Mouse (Mus musculus): ENCODE data around the gene Acsbg2. TPM values are rescaled to one million over a fixed set of nuclear protein-coding genes. Genes with fewer than 3 reads are reported as not detected.

The Acsbg2 gene
- polyA plus RNA-seq, 1 experiment from 2014 or later = not detected

- H3K4me3 ChIP-seq = no peak overlapping the region
- H3K4me1 ChIP-seq (replicated peaks) = no peaks in the 10 kb centered on the region
- no peaks in the 10 kb centered on the region for H3K27me3 ChIP-seq
- ATAC-seq (replicated peaks; ENCODE audit: insufficient number of reproducible peaks, insufficient read depth, low FRiP score, low read depth) = no peak
- H3K9ac ChIP-seq = no peak overlapping the region
- no peaks in the 10 kb centered on the region for H3K9me3 ChIP-seq (replicated peaks)
- H3K4me2 ChIP-seq = no peak overlapping the region
- WGBS = 49% methylated on average over 15 of the region's 15 CpGs
- H3K27ac ChIP-seq = no peak overlapping the region
- H3K36me3 ChIP-seq = no peaks in the 10 kb centered on the region
Measured at GRCm38 (mm10) chr17:56870287-56870953, 3.8 kb downstream of the Acsbg2 start.

- Histone ChIP-seq H3K27ac (no peak overlapping the region), H3K4me1 (replicated peaks) (no peaks in the 10 kb centered on the region), H3K36me3 (no peaks in the 10 kb centered on the region), H3K9me3 (replicated peaks) (no peaks in the 10 kb centered on the region), H3K27me3 (no peaks in the 10 kb centered on the region), H3K4me3 (no peak overlapping the region), H3K9ac (no peak overlapping the region), H3K4me2 (no peak overlapping the region)
- 80% methylated on average over 9 of the region's 9 CpGs for WGBS
- ATAC-seq (replicated peaks; ENCODE audit: insufficient number of reproducible peaks, insufficient read depth, low FRiP score, low read depth) = no peak
Measured at GRCm38 (mm10) chr17:56869481-56869977, 4.7 kb downstream of the Acsbg2 start.

- H3K4me3 ChIP-seq = no peak overlapping the region
- WGBS = 78% methylated on average over 7 of the region's 7 CpGs
- no peak overlapping the region for H3K27ac ChIP-seq
- H3K4me2 ChIP-seq = no peak overlapping the region
- H3K4me1 ChIP-seq (replicated peaks) = no peaks in the 10 kb centered on the region
- no peaks in the 10 kb centered on the region for H3K27me3 ChIP-seq
- no peaks in the 10 kb centered on the region for H3K9me3 ChIP-seq (replicated peaks)
- H3K36me3 ChIP-seq = no peaks in the 10 kb centered on the region
- H3K9ac ChIP-seq = no peak overlapping the region
- ATAC-seq (replicated peaks; ENCODE audit: insufficient number of reproducible peaks, insufficient read depth, low FRiP score, low read depth) = no peak
Measured at GRCm38 (mm10) chr17:56866071-56866470, 8.2 kb downstream of the Acsbg2 start.

GRCm38 (mm10) chr17:56861197-56861596 is 13.1 kb downstream of the Acsbg2 start:
- no peak overlapping the region for H3K4me2 ChIP-seq
- peaks cover 14% of the 10 kb centered on the region for H3K4me1 ChIP-seq (replicated peaks)
- H3K9ac ChIP-seq = no peak overlapping the region
- no peak for ATAC-seq (replicated peaks; ENCODE audit: insufficient number of reproducible peaks, insufficient read depth, low FRiP score, low read depth)
- no peaks in the 10 kb centered on the region for H3K27me3 ChIP-seq
- 43% methylated on average over 3 of the region's 3 CpGs for WGBS
- H3K27ac ChIP-seq = no peak overlapping the region
- H3K9me3 ChIP-seq (replicated peaks) = no peaks in the 10 kb centered on the region
- H3K36me3 ChIP-seq = no peaks in the 10 kb centered on the region
- H3K4me3 ChIP-seq = no peak overlapping the region

GRCm38 (mm10) chr17:56858922-56859321 is 15.3 kb downstream of the Acsbg2 start:
- 24% methylated on average over 7 of the region's 7 CpGs for WGBS
- H3K4me3 ChIP-seq = no peak overlapping the region
- H3K27me3 ChIP-seq = no peaks in the 10 kb centered on the region
- H3K9ac ChIP-seq = no peak overlapping the region
- peak; percentile 79 for ATAC-seq (replicated peaks; ENCODE audit: insufficient number of reproducible peaks, insufficient read depth, low FRiP score, low read depth)
- H3K27ac ChIP-seq = peak overlapping the region; percentile 77
- peaks cover 14% of the 10 kb centered on the region for H3K4me1 ChIP-seq (replicated peaks)
- peak overlapping the region; percentile 11; the same call in 1 of the 2 replicates for H3K4me2 ChIP-seq
- no peaks in the 10 kb centered on the region for H3K9me3 ChIP-seq (replicated peaks)
- H3K36me3 ChIP-seq = no peaks in the 10 kb centered on the region

GRCm38 (mm10) chr17:56858216-56858615 is 16.0 kb downstream of the Acsbg2 start:
- Histone ChIP-seq H3K4me2 (no peak overlapping the region), H3K27me3 (no peaks in the 10 kb centered on the region), H3K9ac (no peak overlapping the region), H3K4me1 (replicated peaks) (peaks cover 14% of the 10 kb centered on the region), H3K36me3 (no peaks in the 10 kb centered on the region), H3K9me3 (replicated peaks) (no peaks in the 10 kb centered on the region), H3K4me3 (no peak overlapping the region), H3K27ac (peak overlapping the region; percentile 77)
- WGBS = 45% methylated on average over 4 of the region's 4 CpGs
- no peak for ATAC-seq (replicated peaks; ENCODE audit: insufficient number of reproducible peaks, insufficient read depth, low FRiP score, low read depth)

GRCm38 (mm10) chr17:56855421-56855820 is 18.8 kb downstream of the Acsbg2 start:
- Histone ChIP-seq H3K9ac (no peak overlapping the region), H3K4me2 (no peak overlapping the region), H3K36me3 (no peaks in the 10 kb centered on the region), H3K27ac (no peak overlapping the region), H3K4me3 (no peak overlapping the region), H3K9me3 (replicated peaks) (no peaks in the 10 kb centered on the region), H3K4me1 (replicated peaks) (peaks cover 14% of the 10 kb centered on the region), H3K27me3 (no peaks in the 10 kb centered on the region)
- no peak for ATAC-seq (replicated peaks; ENCODE audit: insufficient number of reproducible peaks, insufficient read depth, low FRiP score, low read depth)
- WGBS = 65% methylated on average over 3 of the region's 3 CpGs

GRCm38 (mm10) chr17:56851167-56851566 is 23.1 kb downstream of the Acsbg2 start:
- Histone ChIP-seq H3K9me3 (replicated peaks) (no peaks in the 10 kb centered on the region), H3K4me3 (no peak overlapping the region), H3K9ac (no peak overlapping the region), H3K27ac (no peak overlapping the region), H3K4me2 (no peak overlapping the region), H3K27me3 (no peaks in the 10 kb centered on the region), H3K4me1 (replicated peaks) (no peaks in the 10 kb centered on the region), H3K36me3 (no peaks in the 10 kb centered on the region)
- no peak for ATAC-seq (replicated peaks; ENCODE audit: insufficient number of reproducible peaks, insufficient read depth, low FRiP score, low read depth)
- 49% methylated on average over 3 of the region's 3 CpGs for WGBS

- Histone ChIP-seq H3K36me3 (no peaks in the 10 kb centered on the region), H3K9ac (no peak overlapping the region), H3K4me2 (no peak overlapping the region), H3K27ac (no peak overlapping the region), H3K27me3 (no peaks in the 10 kb centered on the region), H3K4me1 (replicated peaks) (no peaks in the 10 kb centered on the region), H3K4me3 (no peak overlapping the region), H3K9me3 (replicated peaks) (no peaks in the 10 kb centered on the region)
- ATAC-seq (replicated peaks; ENCODE audit: insufficient number of reproducible peaks, insufficient read depth, low FRiP score, low read depth) = no peak
- 78% methylated on average over 13 of the region's 13 CpGs for WGBS
Measured at GRCm38 (mm10) chr17:56849710-56850109, 24.5 kb downstream of the Acsbg2 start.

GRCm38 (mm10) chr17:56848785-56849184 is 25.5 kb downstream of the Acsbg2 start:
- H3K27me3 ChIP-seq = no peaks in the 10 kb centered on the region
- H3K9me3 ChIP-seq (replicated peaks) = no peaks in the 10 kb centered on the region
- no peak for ATAC-seq (replicated peaks; ENCODE audit: insufficient number of reproducible peaks, insufficient read depth, low FRiP score, low read depth)
- WGBS = 79% methylated on average over 5 of the region's 5 CpGs
- H3K36me3 ChIP-seq = no peaks in the 10 kb centered on the region
- no peak overlapping the region for H3K4me3 ChIP-seq
- H3K4me2 ChIP-seq = no peak overlapping the region
- no peak overlapping the region for H3K9ac ChIP-seq
- no peak overlapping the region for H3K27ac ChIP-seq
- H3K4me1 ChIP-seq (replicated peaks) = no peaks in the 10 kb centered on the region

GRCm38 (mm10) chr17:56843678-56844077 is 30.6 kb downstream of the Acsbg2 start:
- H3K36me3 ChIP-seq = no peaks in the 10 kb centered on the region
- 81% methylated on average over 5 of the region's 5 CpGs for WGBS
- H3K4me1 ChIP-seq (replicated peaks) = no peaks in the 10 kb centered on the region
- no peak overlapping the region for H3K27ac ChIP-seq
- no peaks in the 10 kb centered on the region for H3K9me3 ChIP-seq (replicated peaks)
- no peak overlapping the region for H3K9ac ChIP-seq
- H3K4me2 ChIP-seq = no peak overlapping the region
- H3K4me3 ChIP-seq = no peak overlapping the region
- H3K27me3 ChIP-seq = no peaks in the 10 kb centered on the region
- no peak for ATAC-seq (replicated peaks; ENCODE audit: insufficient number of reproducible peaks, insufficient read depth, low FRiP score, low read depth)

- Histone ChIP-seq H3K9me3 (replicated peaks) (no peaks in the 10 kb centered on the region), H3K27ac (no peak overlapping the region), H3K9ac (no peak overlapping the region), H3K4me1 (replicated peaks) (no peaks in the 10 kb centered on the region), H3K27me3 (no peaks in the 10 kb centered on the region), H3K4me2 (no peak overlapping the region), H3K36me3 (no peaks in the 10 kb centered on the region), H3K4me3 (no peak overlapping the region)
- 78% methylated on average over 5 of the region's 5 CpGs for WGBS
- ATAC-seq (replicated peaks; ENCODE audit: insufficient number of reproducible peaks, insufficient read depth, low FRiP score, low read depth) = no peak
Measured at GRCm38 (mm10) chr17:56842173-56842572, 32.1 kb downstream of the Acsbg2 start.

Measured in heart, embryonic 15.5 days (tissue).